Mouse (Mus musculus): Measurements from ENCODE around the gene Aff1. TPM values are rescaled to one million over a fixed set of nuclear protein-coding genes. Genes with fewer than 3 reads are reported as not detected.

Gene Aff1
- polyA plus RNA-seq, 1 experiment from 2014 or later = 4.3 TPM

GRCm38 (mm10) chr5:103836148-103836784 lies 144.1 kb downstream of the Aff1 start:
- Histone ChIP-seq H3K9ac (ENCODE audit: low read length) (no peak overlapping the region), H3K9me3 (ENCODE audit: control insufficient read depth, low read length) (no peaks in the 10 kb centered on the region), H3K4me3 (ENCODE audit: low read depth, low read length) (no peak overlapping the region), H3K4me2 (replicated peaks; ENCODE audit: low read depth) (no peak overlapping the region), H3K27me3 (ENCODE audit: control insufficient read depth, insufficient read depth, low read length) (no peaks in the 10 kb centered on the region), H3K27ac (replicated peaks) (no peak overlapping the region), H3K4me1 (replicated peaks; ENCODE audit: control insufficient read depth, insufficient read depth) (no peaks in the 10 kb centered on the region), H3K36me3 (ENCODE audit: control insufficient read depth, insufficient read depth, low read length) (peaks cover 11% of the 10 kb centered on the region)
- no peak for ATAC-seq (ENCODE audit: low FRiP score, low TSS enrichment)
- DNase-seq (ENCODE audit: low spot score) = no peak
- WGBS = 62% methylated on average over 10 of the region's 11 CpGs
- TF ChIP-seq EP300 (optimal IDR thresholded peaks at IDR 0.05) = no peak
- TF ChIP-seq CTCF (IDR thresholded peaks at IDR 0.05; ENCODE audit: low read depth) = no peak

- no peak overlapping the region for H3K4me2 ChIP-seq (replicated peaks; ENCODE audit: low read depth)
- H3K9ac ChIP-seq (ENCODE audit: low read length) = no peak overlapping the region
- peak; percentile 60; the same call in 1 of the 2 replicates for ATAC-seq (ENCODE audit: low FRiP score, low TSS enrichment)
- H3K27me3 ChIP-seq (ENCODE audit: control insufficient read depth, insufficient read depth, low read length) = no peaks in the 10 kb centered on the region
- H3K4me3 ChIP-seq (ENCODE audit: low read depth, low read length) = no peak overlapping the region
- H3K27ac ChIP-seq (replicated peaks) = peak overlapping the region; percentile 74
- DNase-seq (ENCODE audit: low spot score) = no peak
- no peaks in the 10 kb centered on the region for H3K4me1 ChIP-seq (replicated peaks; ENCODE audit: control insufficient read depth, insufficient read depth)
- no peaks in the 10 kb centered on the region for H3K9me3 ChIP-seq (ENCODE audit: control insufficient read depth, low read length)
- 74% methylated on average over 15 of the region's 15 CpGs for whole genome bisulfite sequencing
- TF ChIP-seq CTCF (IDR thresholded peaks at IDR 0.05; ENCODE audit: low read depth) (peak; percentile 37), EP300 (optimal IDR thresholded peaks at IDR 0.05) (peak; percentile 35)
- H3K36me3 ChIP-seq (ENCODE audit: control insufficient read depth, insufficient read depth, low read length) = peaks cover 14% of the 10 kb centered on the region
Observed at GRCm38 (mm10) chr5:103838550-103839264, 146.5 kb downstream of the Aff1 start.

- no peak for TF ChIP-seq CTCF (IDR thresholded peaks at IDR 0.05; ENCODE audit: low read depth)
- TF ChIP-seq EP300 (optimal IDR thresholded peaks at IDR 0.05) = no peak
- no peak overlapping the region for H3K4me3 ChIP-seq (ENCODE audit: low read depth, low read length)
- H3K9ac ChIP-seq (ENCODE audit: low read length) = 0 out of 2 replicates have a peak overlapping the region, but pooled peaks have one; percentile 18
- no peak overlapping the region for H3K4me2 ChIP-seq (replicated peaks; ENCODE audit: low read depth)
- peaks cover 15% of the 10 kb centered on the region; the same call in 1 of the 2 replicates for H3K36me3 ChIP-seq (ENCODE audit: control insufficient read depth, insufficient read depth, low read length)
- no peaks in the 10 kb centered on the region for H3K9me3 ChIP-seq (ENCODE audit: control insufficient read depth, low read length)
- H3K27me3 ChIP-seq (ENCODE audit: control insufficient read depth, insufficient read depth, low read length) = no peaks in the 10 kb centered on the region
- H3K27ac ChIP-seq (replicated peaks) = peak overlapping the region; percentile 74
- no peaks in the 10 kb centered on the region for H3K4me1 ChIP-seq (replicated peaks; ENCODE audit: control insufficient read depth, insufficient read depth)
- 66% methylated on average over 3 of the region's 3 CpGs for WGBS
- DNase-seq (ENCODE audit: low spot score) = no peak
- ATAC-seq (ENCODE audit: low FRiP score, low TSS enrichment) = no peak; the same call in 1 of the 2 replicates
Observed at GRCm38 (mm10) chr5:103839265-103839626, 147.1 kb downstream of the Aff1 start.

DNA sequence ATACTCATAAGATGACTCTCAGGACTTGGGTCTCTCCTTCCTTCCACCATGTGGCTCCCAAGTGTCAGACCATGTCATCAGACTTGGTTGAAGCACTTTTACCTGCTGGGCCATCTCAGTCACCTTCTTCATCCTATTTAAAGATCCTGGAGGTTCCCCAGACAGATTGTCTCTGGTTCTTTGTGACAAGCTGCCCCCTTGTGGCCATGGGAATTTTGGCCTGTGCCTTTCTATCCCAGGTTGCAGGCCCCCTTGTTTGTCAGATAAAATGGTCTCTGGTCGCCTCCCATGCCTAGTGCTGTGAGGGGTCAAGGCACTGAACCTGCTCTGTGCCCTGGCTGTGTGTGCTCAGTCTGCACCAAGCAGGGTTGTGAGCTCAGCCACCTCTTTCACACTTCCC lies 151.8 kb downstream of the Aff1 start:
- no peaks in the 10 kb centered on the region for H3K9me3 ChIP-seq (ENCODE audit: control insufficient read depth, low read length)
- peak; percentile 76 for TF ChIP-seq CTCF (IDR thresholded peaks at IDR 0.05; ENCODE audit: low read depth)
- no peak for TF ChIP-seq EP300 (optimal IDR thresholded peaks at IDR 0.05)
- no peak overlapping the region for H3K4me3 ChIP-seq (ENCODE audit: low read depth, low read length)
- no peak overlapping the region for H3K27ac ChIP-seq (replicated peaks)
- DNase-seq (ENCODE audit: low spot score) (peak; percentile 57), ATAC-seq (ENCODE audit: low FRiP score, low TSS enrichment) (no peak)
- no peaks in the 10 kb centered on the region for H3K27me3 ChIP-seq (ENCODE audit: control insufficient read depth, insufficient read depth, low read length)
- 52% methylated on average over 1 of the region's 1 CpGs for WGBS
- H3K9ac ChIP-seq (ENCODE audit: low read length) = no peak overlapping the region
- H3K4me1 ChIP-seq (replicated peaks; ENCODE audit: control insufficient read depth, insufficient read depth) = no peaks in the 10 kb centered on the region
- peaks cover 15% of the 10 kb centered on the region; the same call in 1 of the 2 replicates for H3K36me3 ChIP-seq (ENCODE audit: control insufficient read depth, insufficient read depth, low read length)
- no peak overlapping the region for H3K4me2 ChIP-seq (replicated peaks; ENCODE audit: low read depth)

- 82% methylated on average over 19 of the region's 19 CpGs for WGBS
- H3K9ac ChIP-seq (ENCODE audit: low read length) = no peak overlapping the region
- no peak overlapping the region for H3K27ac ChIP-seq (replicated peaks)
- no peak overlapping the region for H3K4me2 ChIP-seq (replicated peaks; ENCODE audit: low read depth)
- TF ChIP-seq CTCF (IDR thresholded peaks at IDR 0.05; ENCODE audit: low read depth) = no peak
- TF ChIP-seq EP300 (optimal IDR thresholded peaks at IDR 0.05) = no peak
- peaks cover 21% of the 10 kb centered on the region; the same call in 1 of the 2 replicates for H3K36me3 ChIP-seq (ENCODE audit: control insufficient read depth, insufficient read depth, low read length)
- no peaks in the 10 kb centered on the region for H3K9me3 ChIP-seq (ENCODE audit: control insufficient read depth, low read length)
- H3K27me3 ChIP-seq (ENCODE audit: control insufficient read depth, insufficient read depth, low read length) = no peaks in the 10 kb centered on the region
- no peaks in the 10 kb centered on the region for H3K4me1 ChIP-seq (replicated peaks; ENCODE audit: control insufficient read depth, insufficient read depth)
- ATAC-seq (ENCODE audit: low FRiP score, low TSS enrichment) (no peak), DNase-seq (ENCODE audit: low spot score) (no peak)
- no peak overlapping the region for H3K4me3 ChIP-seq (ENCODE audit: low read depth, low read length)
Observed at GRCm38 (mm10) chr5:103845418-103846153, 153.4 kb downstream of the Aff1 start.

Measured in stomach, postnatal 0 days (tissue).